Mouse (Mus musculus): ENCODE data around the gene Uqcrq. TPM values are rescaled to one million over a fixed set of nuclear protein-coding genes. Genes with fewer than 3 reads are reported as not detected.
"Not testable (repeated sequence)": the region's sequence is repeated elsewhere in the genome, so short reads cannot be mapped to it uniquely, and the experiment has no call there.

The Uqcrq gene
- polyA plus RNA-seq, 1 experiment, result 700 TPM

DNA sequence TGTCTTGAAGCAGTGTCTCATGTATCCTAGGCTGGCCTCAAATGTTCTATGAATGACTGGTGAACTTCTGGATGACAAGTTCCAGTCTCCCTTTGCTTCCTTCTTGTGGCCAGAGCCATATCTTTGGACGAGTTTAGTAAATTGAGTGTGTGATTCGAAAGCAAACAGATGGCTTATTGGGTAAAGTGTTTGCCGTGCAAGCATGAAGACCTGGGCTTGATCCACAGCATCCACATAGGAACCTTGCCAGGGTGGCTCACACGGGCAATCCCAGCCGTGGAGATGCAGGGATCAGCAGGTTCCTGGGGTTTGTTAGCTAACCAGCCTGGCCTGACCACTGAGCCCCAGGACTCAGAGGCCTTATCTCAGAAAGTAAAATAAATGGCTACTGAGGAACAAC, 22.4 kb upstream of the Uqcrq start:
- WGBS, result 73% methylated on average over 5 of the region's 5 CpGs
- no peak for DNase-seq (ENCODE audit: low read depth, low spot score)

- WGBS, result 97% methylated on average over 9 of the region's 9 CpGs
- no peak for DNase-seq (ENCODE audit: low read depth, low spot score)
Observed at GRCm38 (mm10) chr11:53452396-53452795, 21.8 kb upstream of the Uqcrq start.

GRCm38 (mm10) chr11:53451361-53451760, 20.7 kb upstream of the Uqcrq start:
- DNase-seq (ENCODE audit: low read depth, low spot score), result no peak
- WGBS, result 26% methylated on average over 2 of the region's 2 CpGs

DNA sequence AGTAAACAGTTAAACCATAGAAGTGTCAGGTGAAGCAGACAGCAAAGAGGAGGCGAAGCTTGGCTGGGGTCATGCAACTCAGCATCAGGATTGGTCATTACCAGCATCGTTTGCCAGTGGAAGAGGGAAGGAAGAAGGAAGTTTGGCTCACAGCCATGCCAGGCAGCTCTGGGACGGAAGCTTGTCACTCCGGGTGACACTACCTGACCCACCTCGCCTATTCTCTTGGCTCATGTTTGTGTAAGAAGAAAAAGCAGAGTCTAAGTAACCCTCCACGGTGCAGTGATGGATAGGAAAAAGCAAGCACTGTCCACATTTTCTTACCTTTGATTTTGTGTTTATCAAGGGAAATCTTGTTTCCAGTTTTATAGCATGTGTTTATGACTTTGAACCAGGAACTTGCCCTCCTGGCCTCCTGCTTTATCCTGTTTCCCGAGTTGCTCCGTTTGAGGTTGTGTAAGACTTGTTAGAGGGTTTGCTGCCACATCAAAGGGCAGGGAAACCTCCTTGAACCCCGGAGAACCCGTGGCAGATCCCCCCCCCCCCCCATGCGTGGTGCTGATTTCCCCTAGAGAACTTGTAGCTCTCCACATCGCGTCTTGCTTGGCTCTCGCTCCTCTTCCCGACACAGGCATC, 19.6 kb upstream of the Uqcrq start:
- peak; percentile 67 for DNase-seq (ENCODE audit: low read depth, low spot score)
- 11% methylated on average over 15 of the region's 15 CpGs for WGBS

GRCm38 (mm10) chr11:53448529-53448928, 17.9 kb upstream of the Uqcrq start:
- DNase-seq (ENCODE audit: low read depth, low spot score), result no peak
- 59% methylated on average over 1 of the region's 1 CpGs for WGBS

DNA sequence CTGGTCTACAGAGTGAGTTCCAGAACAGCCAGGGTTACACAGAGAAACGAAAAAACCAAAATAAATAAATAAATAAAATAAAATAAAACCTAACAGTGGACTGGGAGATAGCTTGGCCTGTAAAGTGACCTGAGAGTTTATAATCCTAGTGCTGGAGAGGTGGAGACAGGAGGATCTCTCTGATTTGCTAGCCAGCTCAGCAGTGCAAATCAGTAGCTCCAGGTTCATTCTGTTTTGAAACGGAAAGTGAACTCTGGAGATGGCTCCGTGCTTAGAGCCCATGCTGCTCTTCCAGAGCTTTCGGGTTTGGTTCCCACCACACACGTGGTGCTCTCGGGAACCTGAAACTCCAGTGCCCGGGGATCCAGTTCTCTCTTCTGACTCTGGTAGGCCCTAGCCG, 17.4 kb upstream of the Uqcrq start:
- 86% methylated on average over 8 of the region's 8 CpGs for WGBS

DNA sequence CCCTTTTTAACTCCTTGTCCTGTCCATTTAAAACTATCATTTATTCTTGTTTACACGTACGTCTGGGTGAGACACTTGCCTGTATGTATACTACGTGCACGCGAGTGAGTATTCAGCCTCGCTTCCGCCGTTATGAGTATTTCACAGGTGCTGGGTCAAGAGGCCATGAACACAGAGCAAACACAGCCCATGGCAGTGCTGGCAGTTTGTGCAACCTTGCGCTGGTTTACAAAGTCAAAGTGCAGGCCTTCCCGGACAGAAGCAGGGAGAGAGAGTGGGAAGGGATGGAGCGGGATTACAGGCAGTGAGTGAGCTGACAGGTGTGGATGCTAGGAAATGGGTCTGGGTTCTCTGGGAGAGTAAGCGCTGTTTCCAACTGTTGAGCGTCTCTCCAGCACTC, 15.6 kb upstream of the Uqcrq start:
- no peak for DNase-seq (ENCODE audit: low read depth, low spot score)
- WGBS, result 81% methylated on average over 13 of the region's 13 CpGs

More for the DNA sequence above, 17.4 kb upstream of the Uqcrq start:
- DNase-seq (ENCODE audit: low read depth, low spot score), result no peak

DNA sequence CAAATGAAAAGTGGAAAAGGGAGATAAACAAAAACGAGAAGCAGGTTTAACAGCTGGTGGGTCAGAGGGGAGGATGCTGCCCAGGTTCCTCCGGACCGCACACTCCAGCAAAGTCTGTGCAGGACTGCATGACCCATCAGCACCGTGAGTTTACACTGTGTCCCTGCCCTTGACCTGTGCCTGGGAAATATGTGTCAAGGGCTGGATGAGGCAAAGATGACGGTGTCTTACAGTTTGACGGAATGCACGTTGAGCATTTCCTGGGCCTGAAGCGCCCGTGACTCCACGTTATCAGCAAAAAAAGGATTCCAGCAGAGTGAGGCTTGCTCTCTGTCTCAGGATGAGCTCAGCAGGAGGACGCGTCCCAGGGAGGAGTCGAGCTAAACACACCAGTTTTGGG, 14.9 kb upstream of the Uqcrq start:
- 84% methylated on average over 13 of the region's 13 CpGs for WGBS
- DNase-seq (ENCODE audit: low read depth, low spot score), result no peak

DNA sequence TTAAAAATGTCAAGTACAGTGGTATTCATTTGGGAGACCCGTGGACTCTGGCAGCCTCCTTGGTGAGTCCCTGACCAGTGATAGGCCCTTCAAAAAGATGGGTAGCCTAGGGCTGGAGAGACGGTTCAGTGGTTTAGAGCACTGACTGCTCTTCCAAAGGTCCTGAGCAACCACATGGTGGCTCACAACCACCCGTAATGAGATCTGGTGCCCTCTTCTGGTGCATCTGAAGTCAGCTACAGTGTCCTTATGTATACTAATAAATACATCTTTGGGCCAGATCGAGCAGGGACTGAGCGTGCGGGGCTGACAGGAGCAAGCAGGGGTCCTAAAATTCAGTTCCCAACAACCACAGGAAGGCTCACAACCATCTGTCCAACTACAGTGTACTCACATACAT, 13.2 kb upstream of the Uqcrq start:
- WGBS, result 16% methylated on average over 6 of the region's 6 CpGs
- no peak for DNase-seq (ENCODE audit: low read depth, low spot score)

GRCm38 (mm10) chr11:53441921-53442320, 11.3 kb upstream of the Uqcrq start:
- WGBS, result 46% methylated on average over 12 of the region's 12 CpGs
- no peak for DNase-seq (ENCODE audit: low read depth, low spot score)

DNA sequence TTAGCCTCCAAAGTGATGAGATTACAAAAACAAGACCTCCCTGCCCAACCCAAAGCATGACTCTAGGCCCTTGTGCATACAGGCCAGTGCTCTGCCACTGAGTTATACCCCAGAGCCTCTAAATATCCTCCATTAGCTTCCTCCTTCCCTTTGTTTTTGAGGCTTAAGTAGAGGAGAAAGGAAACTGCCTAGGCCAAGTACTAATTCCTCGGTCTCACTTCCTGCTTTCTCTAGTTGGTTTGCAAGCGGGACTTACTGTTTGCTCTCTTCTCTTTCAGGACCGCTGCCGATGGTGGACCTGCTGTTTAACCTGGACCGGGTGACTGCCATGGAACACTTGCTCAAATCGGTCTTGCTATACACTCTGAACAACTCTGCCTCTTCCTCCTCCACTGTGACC, 5.7 kb upstream of the Uqcrq start:
- 85% methylated on average over 6 of the region's 6 CpGs for WGBS
- DNase-seq (ENCODE audit: low read depth, low spot score), result no peak

DNA sequence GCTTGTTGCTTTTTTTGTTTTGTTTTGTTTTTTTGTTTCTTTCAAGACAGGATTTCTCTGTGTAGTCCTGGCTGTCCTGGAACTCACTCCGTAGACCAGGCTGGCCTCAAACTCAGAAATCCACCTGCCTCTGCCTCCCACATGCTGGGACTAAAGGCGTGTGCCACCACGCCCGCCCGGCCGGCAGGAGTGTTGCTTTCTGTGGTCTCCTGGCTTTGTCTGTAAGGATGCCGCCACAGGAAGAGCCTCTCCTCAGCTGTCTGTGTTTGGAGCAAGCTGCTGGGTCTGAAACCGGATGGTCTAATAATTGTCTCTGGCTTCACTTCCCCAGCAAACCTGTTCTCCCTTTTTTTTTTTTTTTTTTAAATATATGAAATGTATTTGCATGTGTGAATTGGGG, 4.9 kb upstream of the Uqcrq start:
- 77% methylated on average over 8 of the region's 8 CpGs for WGBS
- no peak for DNase-seq (ENCODE audit: low read depth, low spot score)

GRCm38 (mm10) chr11:53433057-53433456, 2.4 kb upstream of the Uqcrq start:
- DNase-seq (ENCODE audit: low read depth, low spot score), result no peak
- 59% methylated on average over 6 of the region's 6 CpGs for WGBS

- 5% methylated on average over 9 of the region's 9 CpGs for WGBS
- no peak for DNase-seq (ENCODE audit: low read depth, low spot score)
Observed at GRCm38 (mm10) chr11:53431347-53432056, 871 bp upstream of the Uqcrq start.

DNA sequence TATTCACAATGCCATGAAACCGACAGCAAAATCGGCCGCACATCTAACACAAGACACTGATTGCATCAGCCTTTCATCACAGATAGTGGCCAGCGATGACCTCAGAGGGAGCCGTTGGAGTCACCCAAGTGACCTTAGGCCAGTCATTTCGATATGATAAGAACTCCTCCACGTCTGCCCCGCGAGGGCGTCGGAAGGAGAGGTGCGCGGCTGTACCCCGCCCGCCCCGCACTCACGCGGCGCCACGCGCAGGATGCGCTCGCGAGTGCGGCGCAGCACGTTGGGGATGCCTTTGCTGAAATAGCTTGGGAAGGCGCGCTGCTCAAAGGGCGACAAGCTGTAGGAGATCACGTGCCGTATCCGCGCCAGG, 346 bp downstream of the Uqcrq start:
- WGBS, result under 1% methylated on average over 34 of the region's 34 CpGs
- DNase-seq (ENCODE audit: low read depth, low spot score), result no peak

- no peak for DNase-seq (ENCODE audit: low read depth, low spot score)
Observed at GRCm38 (mm10) chr11:53429182-53429581, 1.4 kb downstream of the Uqcrq start.

DNA sequence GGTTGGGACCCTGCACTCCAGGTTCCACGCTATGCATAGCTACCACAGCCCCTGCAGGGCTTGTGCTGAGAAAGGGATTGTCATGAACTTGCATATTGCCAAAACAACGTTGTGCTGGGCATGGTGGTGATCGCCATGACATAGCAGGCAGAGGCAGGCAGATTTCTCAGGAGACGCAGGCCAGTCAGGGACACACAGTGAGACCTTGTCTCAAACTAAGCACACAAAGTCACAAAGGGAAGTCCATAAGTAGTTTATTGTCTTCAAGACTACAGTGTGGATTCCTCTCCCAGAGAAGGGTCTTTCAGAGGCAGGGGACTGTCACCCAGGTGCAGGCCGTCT, 1.9 kb downstream of the Uqcrq start:
- no peak for DNase-seq (ENCODE audit: low read depth, low spot score)
- WGBS, result 95% methylated on average over 5 of the region's 5 CpGs

- WGBS, result 62% methylated on average over 3 of the region's 3 CpGs
- no peak for DNase-seq (ENCODE audit: low read depth, low spot score)
Observed at GRCm38 (mm10) chr11:53427993-53428715, 2.5 kb downstream of the Uqcrq start.

DNA sequence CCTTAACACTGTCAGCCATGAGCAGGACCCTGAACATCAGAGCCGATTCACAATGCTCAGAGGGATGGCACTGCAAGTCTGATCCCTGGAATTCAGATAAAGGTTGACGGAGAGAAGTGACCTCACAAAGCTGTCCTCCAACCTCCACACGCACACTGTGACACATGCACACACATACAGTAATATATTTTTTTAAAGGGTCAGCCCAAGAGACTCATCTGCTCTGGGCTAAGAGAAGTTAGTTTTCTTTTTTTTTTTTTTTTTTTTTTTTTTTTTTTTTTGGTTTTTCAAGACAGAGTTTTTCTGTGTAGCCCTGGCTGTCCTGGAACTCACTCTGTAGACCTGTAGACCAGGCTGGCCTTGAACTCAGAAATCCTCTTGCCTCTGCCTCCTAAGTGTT, 3.7 kb downstream of the Uqcrq start:
- 84% methylated on average over 3 of the region's 3 CpGs for WGBS

GRCm38 (mm10) chr11:53425711-53426255, 4.8 kb downstream of the Uqcrq start:
- DNase-seq (ENCODE audit: low read depth, low spot score), result no peak
- WGBS, result 70% methylated on average over 6 of the region's 6 CpGs

More for the DNA sequence above, 3.7 kb downstream of the Uqcrq start:
- DNase-seq (ENCODE audit: low read depth, low spot score), result not testable (repeated sequence)

DNA sequence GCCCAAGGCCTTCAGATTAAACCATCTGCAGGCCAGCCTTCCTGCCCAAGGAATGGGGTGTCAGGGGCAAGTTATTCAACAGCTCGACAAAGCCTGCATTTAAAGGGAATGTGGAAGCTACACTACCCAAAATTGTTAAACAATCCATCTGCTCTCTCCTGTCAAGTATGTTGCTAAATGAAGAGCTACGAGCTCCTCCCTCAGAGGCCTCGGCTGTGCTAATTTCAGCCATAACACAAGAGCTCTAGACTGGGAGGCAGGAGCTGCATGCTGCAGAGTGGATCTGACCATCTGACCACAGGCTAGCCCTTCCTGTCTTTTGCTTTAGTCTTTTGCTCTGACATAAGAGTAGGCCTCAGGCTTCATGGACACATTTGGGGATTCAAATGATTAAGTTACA, 5.4 kb downstream of the Uqcrq start:
- WGBS, result 61% methylated on average over 3 of the region's 3 CpGs
- no peak for DNase-seq (ENCODE audit: low read depth, low spot score)
